Mouse (Mus musculus) neural tube, embryonic 11.5 days (tissue): ENCODE results near the gene Nxn. TPM values are rescaled to one million over a fixed set of nuclear protein-coding genes. Genes with fewer than 3 reads are reported as not detected.
A peak's percentile ranks its signal among the peaks of the same experiment; 100 is the strongest.

ENCODE experiments used
- ATAC-seq: fragments of 200-750 bp; cut with Nextera tagmentation; 2 replicates; pipeline ENCODE4 v1.8.0; 2017; ENCODE audit warnings: moderate number of reproducible peaks, mild to moderate bottlenecking, moderate TSS enrichment, moderate library complexity; ENCODE audit not compliant: insufficient read depth, low FRiP score, low TSS enrichment
- DNase-seq: peaks from one replicate; pipeline ENCODE4 v3.0.0-alpha.2; 2015; ENCODE audit warnings: low spot score
- H3K27ac ChIP-seq: fragments of 300-500 bp; sonication (generic); 2 replicates; pipeline ENCODE4 v1.5.1; 2014; ENCODE audit warnings: low read depth, mild to moderate bottlenecking, low read length
- H3K27me3 ChIP-seq: fragments of 300-500 bp; sonication (generic); 2 replicates; pipeline ENCODE4 v1.6.1; 2014; ENCODE audit warnings: mild to moderate bottlenecking, low read length, mixed read lengths; ENCODE audit not compliant: control insufficient read depth, insufficient read depth
- H3K36me3 ChIP-seq: fragments of 300-500 bp; sonication (generic); 2 replicates; pipeline ENCODE4 v1.6.1; 2014; ENCODE audit warnings: mild to moderate bottlenecking, low read length, moderate library complexity, mixed read lengths; ENCODE audit not compliant: control insufficient read depth, insufficient read depth
- H3K4me1 ChIP-seq: fragments of 300-500 bp; sonication (generic); 2 replicates; pipeline ENCODE4 v1.6.1; 2014; ENCODE audit warnings: low read length, mixed read lengths; ENCODE audit not compliant: control insufficient read depth, insufficient read depth
- H3K4me2 ChIP-seq: fragments of 300-500 bp; sonication (generic); 2 replicates; pipeline ENCODE4 v1.6.1; 2014; ENCODE audit warnings: low read depth, mild to moderate bottlenecking, moderate library complexity
- H3K4me3 ChIP-seq: fragments of 300-500 bp; sonication (generic); 2 replicates; pipeline ENCODE4 v1.5.1; 2014; ENCODE audit warnings: low read depth, low read length
- H3K9ac ChIP-seq: fragments of 300-500 bp; sonication (generic); 2 replicates; pipeline ENCODE4 v1.6.1; 2014; ENCODE audit warnings: mild to moderate bottlenecking, low read length
- H3K9me3 ChIP-seq: fragments of 300-500 bp; sonication (generic); 2 replicates; pipeline ENCODE4 v1.6.1; 2016; ENCODE audit warnings: low read length; ENCODE audit not compliant: control insufficient read depth
- WGBS: fragments of 180-500 bp; shearing (Covaris S2); extraction: QIAGEN DNeasy Blood & Tissue Kit; methylation state at CpG from one replicate; pipeline ENCODE4 v1.1.7; 2014; 5-methylcytosine and 5-hydroxymethylcytosine counted together
- polyA plus RNA-seq: library from polyadenylated mRNA; unstranded; fragments of >200 nt; fragmentation: Nextera tagmentation; extraction: Ambion mirVana; gene quantifications from 2 replicates; pipeline ENCODE4 v1.2.1, GENCODE M21; 2014

The Nxn gene
- polyA plus RNA-seq, 1 experiment from 2014 or later, result 57.7 TPM

DNA sequence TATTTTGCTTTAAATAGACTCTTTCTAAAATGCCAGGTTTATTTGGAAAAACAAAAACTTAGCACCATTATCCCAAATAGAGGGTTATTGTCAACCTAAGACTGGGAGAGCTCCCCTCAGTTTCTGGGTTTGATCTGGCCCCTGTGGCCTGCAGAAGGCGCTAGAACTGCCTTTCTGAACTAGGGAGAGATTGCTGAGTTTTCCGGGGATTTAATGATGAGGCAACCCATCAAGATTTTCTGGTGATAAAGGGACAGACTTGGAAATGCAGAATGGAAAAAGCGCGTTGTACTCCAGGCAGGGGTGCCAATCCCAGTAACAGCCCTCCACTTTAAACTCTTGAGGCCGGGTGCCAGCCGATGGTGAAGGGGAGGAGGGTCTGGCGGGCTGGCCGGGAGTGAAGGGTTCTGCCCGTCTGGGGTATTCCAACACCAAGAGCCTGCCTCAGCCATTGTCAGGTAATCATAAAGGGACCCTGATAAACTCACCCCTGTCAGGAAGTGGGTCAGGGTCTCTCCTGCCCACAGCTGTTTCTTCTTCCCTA, 100.4 kb downstream of the Nxn start:
- Histone ChIP-seq H3K4me1 (peaks cover 15% of the 10 kb centered on the region; the same call in 1 of the 2 replicates), H3K4me3 (no peak overlapping the region), H3K9ac (no peak overlapping the region), H3K27me3 (no peaks in the 10 kb centered on the region), H3K4me2 (no peak overlapping the region), H3K36me3 (no peaks in the 10 kb centered on the region), H3K27ac (no peak overlapping the region), H3K9me3 (no peaks in the 10 kb centered on the region)
- DNase-seq, result no peak
- no peak for ATAC-seq
- 72% methylated on average over 9 of the region's 9 CpGs for WGBS

DNA sequence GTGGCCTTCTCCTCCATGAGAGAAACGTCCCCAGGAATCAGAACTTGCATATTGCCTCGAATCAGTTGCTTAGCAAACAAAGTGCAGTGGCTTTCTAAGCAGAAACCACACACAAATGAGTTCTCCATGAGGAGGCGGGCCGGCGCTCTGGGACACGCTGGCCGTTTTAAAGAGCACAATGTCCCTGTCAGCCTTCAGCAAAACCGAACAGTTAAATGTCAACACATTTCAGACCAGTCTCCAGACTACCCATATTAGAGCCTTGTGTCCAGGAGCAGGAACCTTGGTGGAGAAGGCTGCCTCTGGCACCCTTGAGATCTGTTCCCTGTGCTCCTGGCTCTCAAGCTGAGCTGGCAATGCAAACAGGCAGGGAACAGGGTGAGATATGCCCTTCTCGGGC, 101.7 kb downstream of the Nxn start:
- H3K27ac ChIP-seq, result no peak overlapping the region
- H3K9ac ChIP-seq, result no peak overlapping the region
- no peaks in the 10 kb centered on the region for H3K36me3 ChIP-seq
- H3K4me2 ChIP-seq, result no peak overlapping the region
- no peaks in the 10 kb centered on the region for H3K27me3 ChIP-seq
- no peaks in the 10 kb centered on the region for H3K9me3 ChIP-seq
- peaks cover 23% of the 10 kb centered on the region for H3K4me1 ChIP-seq
- ATAC-seq (no peak), DNase-seq (no peak)
- H3K4me3 ChIP-seq, result no peak overlapping the region
- WGBS, result 62% methylated on average over 9 of the region's 9 CpGs

DNA sequence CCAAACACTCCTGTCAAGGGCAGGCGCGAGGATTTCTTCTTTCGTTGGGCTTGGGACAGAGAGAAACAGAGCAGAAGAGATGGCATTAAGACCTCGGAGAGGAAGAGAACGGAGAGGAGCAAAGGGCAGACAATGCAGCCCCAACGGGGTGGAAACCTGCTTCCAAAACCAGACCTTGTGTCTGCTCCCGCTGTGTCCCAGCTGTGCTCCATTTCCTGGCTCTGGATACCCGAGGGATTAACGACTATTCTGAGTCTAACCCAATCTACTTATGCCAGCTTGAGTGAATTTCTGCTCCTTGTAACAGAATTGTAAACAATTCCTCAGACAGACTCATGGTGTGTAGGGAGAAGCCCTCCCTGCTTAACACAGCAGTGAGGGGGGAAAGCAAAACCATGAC, 104.1 kb downstream of the Nxn start:
- WGBS, result 28% methylated on average over 9 of the region's 9 CpGs
- Histone ChIP-seq H3K4me3 (no peak overlapping the region), H3K9ac (no peak overlapping the region), H3K27ac (no peak overlapping the region; the same call in 1 of the 2 replicates), H3K36me3 (no peaks in the 10 kb centered on the region), H3K4me1 (peaks cover 34% of the 10 kb centered on the region), H3K9me3 (no peaks in the 10 kb centered on the region), H3K27me3 (no peaks in the 10 kb centered on the region), H3K4me2 (no peak overlapping the region)
- DNase-seq (no peak), ATAC-seq (no peak)

DNA sequence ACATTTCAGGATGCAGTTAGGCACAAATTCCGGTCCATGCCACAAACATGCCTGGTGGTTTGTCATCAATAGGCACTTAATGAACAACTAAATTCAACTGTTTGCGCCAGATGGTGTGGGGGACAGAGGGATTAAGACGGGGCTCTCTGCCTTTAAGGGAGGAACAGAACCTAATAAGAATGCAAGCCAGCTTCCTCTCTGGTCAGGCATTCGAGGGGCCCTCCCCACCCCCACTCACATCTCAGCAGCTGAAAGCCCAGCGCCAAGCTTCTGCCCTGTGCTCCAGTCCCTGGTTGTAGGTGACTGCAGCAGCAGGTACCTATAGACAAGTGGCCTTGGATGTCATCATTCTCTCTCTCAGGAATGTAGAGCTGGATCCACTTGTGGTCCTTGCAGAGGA, 104.9 kb downstream of the Nxn start:
- H3K9ac ChIP-seq, result no peak overlapping the region
- H3K4me2 ChIP-seq, result no peak overlapping the region
- H3K9me3 ChIP-seq, result no peaks in the 10 kb centered on the region
- H3K27me3 ChIP-seq, result no peaks in the 10 kb centered on the region
- H3K27ac ChIP-seq, result no peak overlapping the region
- ATAC-seq (no peak), DNase-seq (no peak)
- peaks cover 38% of the 10 kb centered on the region for H3K4me1 ChIP-seq
- WGBS, result 57% methylated on average over 5 of the region's 5 CpGs
- no peak overlapping the region for H3K4me3 ChIP-seq
- H3K36me3 ChIP-seq, result no peaks in the 10 kb centered on the region

DNA sequence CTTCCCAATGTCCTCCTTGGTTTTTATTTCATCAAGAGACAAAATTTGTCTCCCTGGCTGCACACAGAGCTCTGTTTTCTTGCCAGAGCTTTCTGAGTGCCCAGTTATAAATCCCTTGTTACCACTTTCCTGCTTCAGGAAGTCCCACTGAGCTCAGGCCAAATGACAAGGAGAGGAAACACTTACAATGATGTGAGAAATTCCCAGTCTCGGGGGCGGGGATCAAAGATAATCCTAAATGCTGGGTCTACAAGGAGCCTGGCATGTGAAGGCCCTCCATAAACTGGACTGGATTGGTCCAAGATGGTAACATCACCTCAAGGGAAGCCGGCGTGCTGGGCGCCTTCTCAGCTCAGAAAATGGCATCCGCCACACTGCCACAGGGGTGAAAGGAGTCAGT, 106.1 kb downstream of the Nxn start:
- DNase-seq (no peak), ATAC-seq (no peak)
- Histone ChIP-seq H3K9ac (no peak overlapping the region), H3K9me3 (no peaks in the 10 kb centered on the region), H3K4me1 (peaks cover 43% of the 10 kb centered on the region), H3K27me3 (no peaks in the 10 kb centered on the region), H3K36me3 (no peaks in the 10 kb centered on the region), H3K4me2 (no peak overlapping the region), H3K27ac (peak overlapping the region; percentile 54; the same call in 1 of the 2 replicates), H3K4me3 (no peak overlapping the region)
- WGBS, result 63% methylated on average over 6 of the region's 6 CpGs

DNA sequence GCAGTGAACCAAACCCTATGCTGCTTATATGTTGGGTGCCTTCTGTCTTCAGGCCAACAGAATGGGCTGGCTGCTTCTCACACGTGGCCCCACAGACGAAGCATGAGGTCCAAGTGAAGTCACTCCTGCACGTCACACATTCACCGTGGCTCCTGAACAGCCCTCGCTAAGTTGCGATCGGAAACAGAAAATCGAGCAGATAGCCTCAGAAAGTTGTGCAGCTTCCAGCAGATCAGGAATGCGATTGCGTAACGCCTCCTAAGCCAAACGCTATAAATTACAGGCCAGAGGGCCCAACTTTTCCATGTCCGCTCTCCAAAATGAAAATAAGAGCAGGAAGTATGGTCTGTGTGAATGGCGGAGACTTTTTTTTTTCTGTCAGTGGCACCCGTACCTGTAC, 106.5 kb downstream of the Nxn start:
- Histone ChIP-seq H3K27ac (peak overlapping the region; percentile 54; the same call in 1 of the 2 replicates), H3K9ac (no peak overlapping the region), H3K4me2 (no peak overlapping the region), H3K27me3 (no peaks in the 10 kb centered on the region), H3K36me3 (no peaks in the 10 kb centered on the region), H3K4me1 (peaks cover 45% of the 10 kb centered on the region), H3K4me3 (no peak overlapping the region), H3K9me3 (no peaks in the 10 kb centered on the region)
- DNase-seq (no peak), ATAC-seq (no peak)
- 60% methylated on average over 15 of the region's 15 CpGs for WGBS

- no peaks in the 10 kb centered on the region for H3K27me3 ChIP-seq
- H3K9me3 ChIP-seq, result no peaks in the 10 kb centered on the region
- no peak overlapping the region for H3K4me2 ChIP-seq
- WGBS, result 64% methylated on average over 4 of the region's 4 CpGs
- DNase-seq (no peak), ATAC-seq (no peak)
- H3K4me3 ChIP-seq, result no peak overlapping the region
- H3K4me1 ChIP-seq, result peaks cover 46% of the 10 kb centered on the region
- H3K36me3 ChIP-seq, result no peaks in the 10 kb centered on the region
- H3K27ac ChIP-seq, result no peak overlapping the region
- H3K9ac ChIP-seq, result no peak overlapping the region
These were observed 107.0 kb downstream of the Nxn start for GRCm38 (mm10) chr11:76291960-76292359.

DNA sequence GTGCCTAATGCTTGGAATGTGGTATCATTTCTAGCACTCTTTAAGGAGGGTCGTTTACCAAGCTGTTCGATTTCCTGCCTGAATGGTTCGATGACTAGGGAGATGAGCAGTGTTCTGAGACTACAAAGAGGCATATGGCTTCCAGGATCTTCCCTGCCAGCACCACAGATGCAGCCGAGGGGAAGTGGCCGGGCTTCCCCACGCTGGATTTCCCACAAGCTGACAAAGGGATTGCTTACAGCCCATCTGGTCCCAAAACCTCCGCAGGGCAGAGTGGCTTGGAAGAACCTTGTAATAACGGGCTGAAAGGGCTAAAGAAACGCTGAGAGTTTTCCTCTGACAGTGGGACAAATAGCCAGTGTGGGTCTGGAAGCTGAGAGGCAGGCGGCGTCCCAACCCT, 108.6 kb downstream of the Nxn start:
- no peak overlapping the region for H3K4me3 ChIP-seq
- H3K36me3 ChIP-seq, result no peaks in the 10 kb centered on the region
- 0 out of 2 replicates have a peak, but pooled peaks have one; percentile 16 for ATAC-seq
- DNase-seq, result peak; percentile 70
- H3K4me1 ChIP-seq, result peaks cover 46% of the 10 kb centered on the region
- H3K27me3 ChIP-seq, result no peaks in the 10 kb centered on the region
- H3K27ac ChIP-seq, result peak overlapping the region; percentile 91
- WGBS, result 16% methylated on average over 11 of the region's 11 CpGs
- H3K9ac ChIP-seq, result 0 out of 2 replicates have a peak overlapping the region, but pooled peaks have one; percentile 5
- no peak overlapping the region for H3K4me2 ChIP-seq
- no peaks in the 10 kb centered on the region for H3K9me3 ChIP-seq

DNA sequence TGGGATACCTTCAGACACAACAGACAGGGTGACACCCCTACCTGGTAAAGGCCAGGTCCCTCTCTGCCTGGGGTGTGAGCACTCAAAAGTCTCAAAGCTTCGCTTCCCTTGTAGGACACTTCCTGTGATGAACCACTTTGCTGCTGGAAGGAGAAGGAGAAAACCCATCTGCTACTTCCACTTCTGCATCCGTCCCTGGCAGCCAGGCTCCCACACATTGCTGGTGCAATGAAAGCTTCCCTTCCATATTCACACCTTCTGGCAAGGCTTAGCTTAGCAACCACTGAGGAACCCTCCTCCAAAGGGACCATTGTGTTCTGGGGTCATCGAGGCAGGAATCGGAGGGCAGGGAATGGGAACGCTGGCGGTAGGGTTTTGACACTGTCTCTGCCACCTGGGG, 110.3 kb downstream of the Nxn start:
- DNase-seq (no peak), ATAC-seq (no peak)
- H3K27me3 ChIP-seq, result no peaks in the 10 kb centered on the region
- H3K27ac ChIP-seq, result no peak overlapping the region
- H3K4me2 ChIP-seq, result no peak overlapping the region
- 80% methylated on average over 6 of the region's 6 CpGs for WGBS
- no peaks in the 10 kb centered on the region for H3K36me3 ChIP-seq
- no peak overlapping the region for H3K4me3 ChIP-seq
- peaks cover 3% of the 10 kb centered on the region; the same call in 1 of the 2 replicates for H3K9me3 ChIP-seq
- H3K9ac ChIP-seq, result no peak overlapping the region
- H3K4me1 ChIP-seq, result peaks cover 43% of the 10 kb centered on the region
